Mouse (Mus musculus) stomach, postnatal 0 days (tissue): ENCODE data around the gene Ambra1.

Experiments
- CTCF ChIP-seq: IDR thresholded peaks from 2 replicates; pipeline ENCODE4 v1.5.1; 2016; ENCODE audit warnings: antibody characterized with exemption, low read depth, mild to moderate bottlenecking, moderate library complexity
- EP300 ChIP-seq: optimal IDR thresholded peaks from 2 replicates; pipeline ENCODE3; 2016; ENCODE audit warnings: antibody characterized with exemption

- TF ChIP-seq CTCF (no peak), EP300 (no peak)
Observed at GRCm38 (mm10) chr2:91739586-91739985, 9.7 kb downstream of the Ambra1 start.
